Mouse (Mus musculus): ENCODE results near the gene Ssr3. TPM values are rescaled to one million over a fixed set of nuclear protein-coding genes. Genes with fewer than 3 reads are reported as not detected.
A peak's percentile ranks its signal among the peaks of the same experiment; 100 is the strongest.

The Ssr3 gene
- polyA plus RNA-seq (2014; fragmentation: Nextera tagmentation; extraction: Ambion mirVana): 193 and 215 TPM in 2 replicates

DNA sequence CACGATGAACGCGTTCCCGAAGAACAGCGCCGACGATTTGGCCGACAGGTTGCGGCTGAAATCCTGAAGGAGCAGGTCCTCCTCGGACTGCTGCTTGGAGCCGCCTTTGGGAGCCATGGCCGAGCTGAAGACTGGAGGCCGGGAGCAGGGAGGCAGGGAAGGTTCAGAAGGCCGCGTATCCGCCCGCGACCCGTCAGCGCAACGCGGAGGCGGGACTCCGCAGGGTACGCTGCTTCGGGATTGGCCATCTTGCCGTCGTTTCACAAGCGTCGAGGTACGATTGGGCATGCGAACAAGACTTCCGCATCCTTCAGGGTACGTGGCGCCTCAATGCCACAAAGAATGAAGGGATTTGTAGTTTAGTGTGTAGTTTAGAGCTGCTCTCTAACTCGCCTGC is at the start of gene Ssr3:
Ssr3 (minus strand) TSS at position 203 of the 397 bp plus-strand sequence.
- Histone ChIP-seq H3K9me3 (ENCODE audit: control insufficient read depth, low read length) (no peaks in the 10 kb centered on the region), H3K27ac (peak within 1 kb of the TSS; percentile 83), H3K4me2 (replicated peaks) (peak within 1 kb of the TSS; percentile 79), H3K27me3 (ENCODE audit: control insufficient read depth, insufficient read depth, low read length) (no peaks in the 10 kb centered on the region), H3K36me3 (replicated peaks; ENCODE audit: control insufficient read depth, insufficient read depth) (peaks cover 30% of the 10 kb centered on the region), H3K9ac (peak within 1 kb of the TSS; percentile 72), H3K4me1 (replicated peaks; ENCODE audit: control insufficient read depth, insufficient read depth, low read length) (peaks cover 7% of the 10 kb centered on the region), H3K4me3 (replicated peaks; ENCODE audit: low read length) (peak within 1 kb of the TSS; percentile 79)
- peak; percentile 100 for ATAC-seq (ENCODE audit: low FRiP score)
- DNase-seq (ENCODE audit: low spot score): peak; percentile 97
- under 1% methylated on average over 36 of the region's 36 CpGs for WGBS

DNA sequence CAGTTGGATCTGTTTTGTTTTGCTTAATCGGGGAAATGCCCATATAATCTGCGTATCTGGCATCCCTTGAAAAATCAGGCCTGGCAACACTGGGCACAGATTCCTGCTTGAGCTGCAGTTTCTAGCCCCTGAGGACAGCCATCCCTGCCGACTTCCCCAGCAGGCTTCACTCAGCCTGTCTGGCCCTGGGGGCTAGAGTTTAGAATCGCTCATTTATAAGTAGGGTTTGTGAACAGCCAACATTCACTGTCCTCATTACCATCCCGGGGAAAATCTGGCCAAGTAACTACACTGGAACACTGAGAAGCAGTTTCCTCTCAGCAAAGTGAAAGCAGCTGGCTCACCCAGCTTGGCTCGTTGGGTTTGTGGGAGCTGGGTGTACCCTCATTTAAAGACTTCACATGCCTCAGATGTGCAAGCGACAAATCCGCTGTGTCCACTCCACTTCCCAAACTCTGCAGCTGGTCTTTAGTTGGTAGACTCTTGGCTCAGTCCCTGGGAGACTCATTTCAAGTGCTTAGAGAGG is 49.2 kb upstream of the Ssr3 start:
- H3K9me3 ChIP-seq (ENCODE audit: control insufficient read depth, low read length): no peaks in the 10 kb centered on the region

DNA sequence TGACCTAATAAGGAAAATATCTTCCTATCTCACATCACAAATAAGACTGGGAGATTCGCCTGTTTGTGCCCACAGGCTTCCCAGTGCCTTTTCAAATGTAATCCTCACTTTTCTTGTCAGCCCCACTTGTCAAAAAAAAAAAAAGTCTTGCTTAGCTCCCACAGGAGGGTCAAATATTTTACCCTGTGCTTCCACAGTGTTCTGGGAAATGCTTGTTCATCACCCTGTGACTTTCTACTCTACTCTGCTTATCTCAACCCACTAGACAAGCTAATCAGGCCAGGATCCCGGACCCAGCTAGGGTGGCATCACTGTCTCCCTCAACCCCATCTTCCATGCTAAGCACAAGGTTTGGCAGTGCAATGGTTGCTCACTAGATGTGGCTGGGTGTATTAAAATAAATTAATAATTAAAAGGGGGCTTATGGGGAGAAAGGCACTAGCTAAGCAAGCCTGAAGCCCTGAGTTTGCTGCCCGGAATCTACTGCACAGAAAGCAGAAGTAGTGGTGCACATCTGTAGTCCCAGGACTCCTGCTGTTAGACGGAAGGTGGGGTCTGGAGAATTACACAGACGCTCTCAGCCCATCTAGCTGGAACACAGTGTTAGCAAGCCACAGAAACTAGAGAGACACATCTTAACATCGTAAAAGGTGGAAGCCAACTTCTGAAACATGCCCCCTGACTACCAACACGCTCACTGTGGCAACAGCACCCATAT is 46.2 kb upstream of the Ssr3 start:
- Histone ChIP-seq H3K27ac (no peak overlapping the region), H3K4me2 (replicated peaks) (no peak overlapping the region), H3K4me1 (replicated peaks; ENCODE audit: control insufficient read depth, insufficient read depth, low read length) (peaks cover 4% of the 10 kb centered on the region), H3K9ac (no peak overlapping the region), H3K36me3 (replicated peaks; ENCODE audit: control insufficient read depth, insufficient read depth) (no peaks in the 10 kb centered on the region), H3K4me3 (replicated peaks; ENCODE audit: low read length) (no peak overlapping the region), H3K27me3 (ENCODE audit: control insufficient read depth, insufficient read depth, low read length) (no peaks in the 10 kb centered on the region), H3K9me3 (ENCODE audit: control insufficient read depth, low read length) (no peaks in the 10 kb centered on the region)
- ATAC-seq (ENCODE audit: low FRiP score) (no peak), DNase-seq (ENCODE audit: low spot score) (no peak)
- WGBS: 80% methylated on average over 7 of the region's 7 CpGs

More for the DNA sequence above, 49.2 kb upstream of the Ssr3 start:
- Histone ChIP-seq H3K4me3 (replicated peaks; ENCODE audit: low read length) (no peak overlapping the region), H3K27me3 (ENCODE audit: control insufficient read depth, insufficient read depth, low read length) (no peaks in the 10 kb centered on the region), H3K36me3 (replicated peaks; ENCODE audit: control insufficient read depth, insufficient read depth) (no peaks in the 10 kb centered on the region), H3K9ac (no peak overlapping the region), H3K4me1 (replicated peaks; ENCODE audit: control insufficient read depth, insufficient read depth, low read length) (peaks cover 4% of the 10 kb centered on the region), H3K27ac (peak overlapping the region; percentile 58), H3K4me2 (replicated peaks) (no peak overlapping the region)
- ATAC-seq (ENCODE audit: low FRiP score) (peak; percentile 80), DNase-seq (ENCODE audit: low spot score) (peak; percentile 30)
- WGBS: 31% methylated on average over 8 of the region's 8 CpGs

GRCm38 (mm10) chr3:65435812-65436211 is 43.4 kb upstream of the Ssr3 start:
- DNase-seq (ENCODE audit: low spot score): no peak

DNA sequence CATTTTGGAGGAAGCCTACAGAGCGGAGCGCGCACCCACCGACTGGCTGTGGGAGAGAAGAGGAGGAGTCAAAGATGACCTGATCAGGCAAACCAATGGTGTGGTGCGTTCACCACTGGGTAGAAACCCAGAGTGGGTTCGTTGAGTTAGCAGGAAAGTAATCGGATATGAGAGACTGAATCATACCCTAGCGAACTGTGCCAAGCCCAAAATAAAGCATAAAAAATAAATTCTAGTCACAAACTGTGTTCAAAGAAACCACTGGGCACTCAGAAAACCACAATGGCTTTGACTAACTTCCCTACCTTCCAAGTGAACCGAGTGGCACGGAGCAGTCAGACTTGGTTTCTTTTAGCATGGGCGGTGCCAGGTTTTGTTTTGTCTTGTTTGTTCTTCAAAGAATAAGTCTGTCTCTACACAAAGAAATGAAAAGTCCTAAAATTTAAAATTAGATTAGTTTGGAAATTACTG is 42.7 kb upstream of the Ssr3 start:
- no peak overlapping the region for H3K27ac ChIP-seq
- no peak overlapping the region for H3K9ac ChIP-seq
- 86% methylated on average over 11 of the region's 11 CpGs for WGBS
- no peaks in the 10 kb centered on the region for H3K4me1 ChIP-seq (replicated peaks; ENCODE audit: control insufficient read depth, insufficient read depth, low read length)
- no peaks in the 10 kb centered on the region for H3K36me3 ChIP-seq (replicated peaks; ENCODE audit: control insufficient read depth, insufficient read depth)
- no peak for ATAC-seq (ENCODE audit: low FRiP score)
- no peak overlapping the region for H3K4me2 ChIP-seq (replicated peaks)
- H3K9me3 ChIP-seq (ENCODE audit: control insufficient read depth, low read length): no peaks in the 10 kb centered on the region
- H3K27me3 ChIP-seq (ENCODE audit: control insufficient read depth, insufficient read depth, low read length): no peaks in the 10 kb centered on the region
- DNase-seq (ENCODE audit: low spot score): no peak
- no peak overlapping the region for H3K4me3 ChIP-seq (replicated peaks; ENCODE audit: low read length)

More at GRCm38 (mm10) chr3:65435812-65436211, 43.4 kb upstream of the Ssr3 start:
- WGBS: 78% methylated on average over 2 of the region's 2 CpGs
- Histone ChIP-seq H3K4me2 (replicated peaks) (no peak overlapping the region), H3K9me3 (ENCODE audit: control insufficient read depth, low read length) (no peaks in the 10 kb centered on the region), H3K27me3 (ENCODE audit: control insufficient read depth, insufficient read depth, low read length) (no peaks in the 10 kb centered on the region), H3K27ac (no peak overlapping the region), H3K9ac (no peak overlapping the region), H3K4me3 (replicated peaks; ENCODE audit: low read length) (no peak overlapping the region), H3K4me1 (replicated peaks; ENCODE audit: control insufficient read depth, insufficient read depth, low read length) (no peaks in the 10 kb centered on the region; the same call in 1 of the 2 replicates), H3K36me3 (replicated peaks; ENCODE audit: control insufficient read depth, insufficient read depth) (no peaks in the 10 kb centered on the region)
- no peak; the same call in 1 of the 2 replicates for ATAC-seq (ENCODE audit: low FRiP score)

GRCm38 (mm10) chr3:65432236-65432635 is 39.8 kb upstream of the Ssr3 start:
- no peak overlapping the region for H3K27ac ChIP-seq
- no peaks in the 10 kb centered on the region for H3K4me1 ChIP-seq (replicated peaks; ENCODE audit: control insufficient read depth, insufficient read depth, low read length)
- no peak overlapping the region for H3K4me2 ChIP-seq (replicated peaks)
- DNase-seq (ENCODE audit: low spot score): no peak
- H3K9me3 ChIP-seq (ENCODE audit: control insufficient read depth, low read length): no peaks in the 10 kb centered on the region
- no peaks in the 10 kb centered on the region for H3K27me3 ChIP-seq (ENCODE audit: control insufficient read depth, insufficient read depth, low read length)
- no peak overlapping the region for H3K9ac ChIP-seq
- no peaks in the 10 kb centered on the region for H3K36me3 ChIP-seq (replicated peaks; ENCODE audit: control insufficient read depth, insufficient read depth)
- H3K4me3 ChIP-seq (replicated peaks; ENCODE audit: low read length): no peak overlapping the region
- WGBS: 91% methylated on average over 5 of the region's 5 CpGs
- ATAC-seq (ENCODE audit: low FRiP score): no peak

DNA sequence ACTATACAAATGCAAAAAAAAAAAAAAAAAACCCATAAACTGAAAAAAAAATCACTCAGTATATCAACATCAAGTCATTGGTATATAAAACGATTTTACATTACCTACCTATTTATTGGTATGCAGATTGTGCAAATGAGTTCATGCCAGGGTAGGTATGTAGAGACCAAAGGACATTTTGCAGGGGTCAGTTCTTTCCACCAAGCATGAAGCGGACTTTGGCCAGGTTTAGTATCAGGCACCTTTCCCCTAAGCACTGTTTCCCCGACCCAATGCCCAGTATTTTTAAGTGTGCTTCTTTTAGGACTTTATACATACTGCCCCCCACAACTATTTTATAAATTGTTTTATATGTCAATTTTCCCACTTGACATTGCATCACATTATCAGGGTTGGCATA is 27.3 kb upstream of the Ssr3 start:
- no peak overlapping the region for H3K27ac ChIP-seq
- no peaks in the 10 kb centered on the region for H3K27me3 ChIP-seq (ENCODE audit: control insufficient read depth, insufficient read depth, low read length)
- H3K9ac ChIP-seq: no peak overlapping the region
- no peaks in the 10 kb centered on the region for H3K4me1 ChIP-seq (replicated peaks; ENCODE audit: control insufficient read depth, insufficient read depth, low read length)
- H3K4me3 ChIP-seq (replicated peaks; ENCODE audit: low read length): no peak overlapping the region
- DNase-seq (ENCODE audit: low spot score): no peak
- H3K36me3 ChIP-seq (replicated peaks; ENCODE audit: control insufficient read depth, insufficient read depth): no peaks in the 10 kb centered on the region
- no peak for ATAC-seq (ENCODE audit: low FRiP score)
- no peak overlapping the region for H3K4me2 ChIP-seq (replicated peaks)
- no peaks in the 10 kb centered on the region for H3K9me3 ChIP-seq (ENCODE audit: control insufficient read depth, low read length)
- WGBS: 93% methylated on average over 3 of the region's 3 CpGs

- Histone ChIP-seq H3K4me3 (replicated peaks; ENCODE audit: low read length) (no peak overlapping the region), H3K4me2 (replicated peaks) (no peak overlapping the region), H3K27ac (no peak overlapping the region), H3K9ac (no peak overlapping the region), H3K4me1 (replicated peaks; ENCODE audit: control insufficient read depth, insufficient read depth, low read length) (no peaks in the 10 kb centered on the region), H3K27me3 (ENCODE audit: control insufficient read depth, insufficient read depth, low read length) (no peaks in the 10 kb centered on the region), H3K36me3 (replicated peaks; ENCODE audit: control insufficient read depth, insufficient read depth) (no peaks in the 10 kb centered on the region), H3K9me3 (ENCODE audit: control insufficient read depth, low read length) (no peaks in the 10 kb centered on the region)
- DNase-seq (ENCODE audit: low spot score) (no peak), ATAC-seq (ENCODE audit: low FRiP score) (no peak)
- WGBS: 76% methylated on average over 5 of the region's 5 CpGs
Observed at GRCm38 (mm10) chr3:65417913-65418594, 25.6 kb upstream of the Ssr3 start.

- no peak for ATAC-seq (ENCODE audit: low FRiP score)
- DNase-seq (ENCODE audit: low spot score): no peak
- Histone ChIP-seq H3K36me3 (replicated peaks; ENCODE audit: control insufficient read depth, insufficient read depth) (no peaks in the 10 kb centered on the region), H3K9me3 (ENCODE audit: control insufficient read depth, low read length) (no peaks in the 10 kb centered on the region), H3K4me2 (replicated peaks) (no peak overlapping the region), H3K9ac (no peak overlapping the region), H3K27me3 (ENCODE audit: control insufficient read depth, insufficient read depth, low read length) (no peaks in the 10 kb centered on the region), H3K4me3 (replicated peaks; ENCODE audit: low read length) (no peak overlapping the region), H3K27ac (no peak overlapping the region), H3K4me1 (replicated peaks; ENCODE audit: control insufficient read depth, insufficient read depth, low read length) (no peaks in the 10 kb centered on the region)
Observed at GRCm38 (mm10) chr3:65416571-65416970, 24.1 kb upstream of the Ssr3 start.
